Mouse (Mus musculus) hindbrain, postnatal 0 days (tissue): ENCODE results near the gene 1190002N15Rik. TPM values are rescaled to one million over a fixed set of nuclear protein-coding genes. Genes with fewer than 3 reads are reported as not detected.

Source experiments
- ATAC-seq: fragments of 200-750 bp; cut with Nextera tagmentation; 2 replicates; pipeline ENCODE4 v1.8.0; 2017; ENCODE audit warnings: mild to moderate bottlenecking, moderate TSS enrichment, moderate library complexity
- DNase-seq: peaks from one replicate; pipeline ENCODE4 v3.0.0-alpha.2; 2015; ENCODE audit warnings: low spot score
- H3K27ac ChIP-seq: fragments of 300-500 bp; sonication (generic); 2 replicates; pipeline ENCODE4 v1.5.1; 2014; ENCODE audit warnings: mild to moderate bottlenecking
- H3K27me3 ChIP-seq: fragments of 300-500 bp; sonication (generic); 2 replicates; pipeline ENCODE4 v1.6.1; 2014; ENCODE audit warnings: low read length, mixed read lengths; ENCODE audit not compliant: insufficient read depth
- H3K36me3 ChIP-seq: fragments of 300-500 bp; sonication (generic); 2 replicates; pipeline ENCODE4 v1.6.1; 2014; ENCODE audit warnings: low read length, mixed read lengths; ENCODE audit not compliant: insufficient read depth
- H3K4me1 ChIP-seq: fragments of 300-500 bp; sonication (generic); 2 replicates; pipeline ENCODE4 v1.6.1; 2014; ENCODE audit warnings: antibody characterized with exemption, low read length, mixed read lengths; ENCODE audit not compliant: insufficient read depth
- H3K4me2 ChIP-seq: fragments of 300-500 bp; sonication (generic); 2 replicates; pipeline ENCODE4 v1.6.1; 2014; ENCODE audit warnings: low read depth, mild to moderate bottlenecking, low read length, moderate library complexity, mixed read lengths
- H3K4me3 ChIP-seq: fragments of 300-500 bp; sonication (generic); 2 replicates; pipeline ENCODE4 v1.5.1; 2014; ENCODE audit warnings: low read length
- H3K9ac ChIP-seq: fragments of 300-500 bp; sonication (generic); replicated peaks from 2 replicates; pipeline ENCODE4 v1.6.1; 2014; ENCODE audit warnings: mild to moderate bottlenecking, low read length, moderate library complexity, mixed read lengths
- H3K9me3 ChIP-seq: fragments of 300-500 bp; sonication (generic); 2 replicates; pipeline ENCODE4 v1.6.1; 2016; ENCODE audit warnings: low read length, mixed read lengths
- CTCF ChIP-seq: IDR thresholded peaks from 2 replicates; pipeline ENCODE4 v1.5.1; 2016; ENCODE audit warnings: antibody characterized with exemption, control low read depth, low read depth
- WGBS: fragments of 180-500 bp; shearing (Covaris S2); extraction: QIAGEN DNeasy Blood & Tissue Kit; methylation state at CpG from one replicate; pipeline ENCODE4 v1.1.7; 2014; 5-methylcytosine and 5-hydroxymethylcytosine counted together
- polyA plus RNA-seq: library from polyadenylated mRNA; unstranded; fragments of >200 nt; fragmentation: Nextera tagmentation; extraction: Ambion mirVana; gene quantifications from 2 replicates; pipeline ENCODE4 v1.2.1, GENCODE M21; 2015
- total RNA-seq: library from RNA; depleted of rRNA; stranded (reverse); fragments of >200 nt; gene quantifications from 2 replicates; pipeline ENCODE4 v1.2.3, GENCODE M21; 2014; rRNA removed

1190002N15Rik gene
- total RNA-seq: 32.4 and 35.4 TPM in 2 replicates
- polyA plus RNA-seq: 9.4 and 9.6 TPM in 2 replicates

GRCm38 (mm10) chr9:94537970-94538822 lies at the start of gene 1190002N15Rik:
Gene 1190002N15Rik, minus strand, starts transcription at chr9:94538081.
- H3K4me2 ChIP-seq: peak within 1 kb of the TSS; percentile 93
- H3K9ac ChIP-seq: peak within 1 kb of the TSS; percentile 86
- H3K36me3 ChIP-seq: no peaks in the 10 kb centered on the region
- H3K27me3 ChIP-seq: no peaks in the 10 kb centered on the region
- WGBS: 2% methylated on average over 74 of the region's 104 CpGs
- H3K4me3 ChIP-seq: peak within 1 kb of the TSS; percentile 87
- ATAC-seq (peak; percentile 94), DNase-seq (peak; percentile 97)
- peak within 1 kb of the TSS; percentile 98 for H3K27ac ChIP-seq
- TF ChIP-seq CTCF: no peak
- H3K4me1 ChIP-seq: no peaks in the 10 kb centered on the region
- H3K9me3 ChIP-seq: no peaks in the 10 kb centered on the region

- TF ChIP-seq CTCF: no peak
- no peak overlapping the region for H3K9ac ChIP-seq
- no peak overlapping the region for H3K27ac ChIP-seq
- WGBS: 53% methylated on average over 8 of the region's 8 CpGs
- H3K4me2 ChIP-seq: no peak overlapping the region
- H3K27me3 ChIP-seq: no peaks in the 10 kb centered on the region
- no peaks in the 10 kb centered on the region for H3K36me3 ChIP-seq
- no peak overlapping the region for H3K4me3 ChIP-seq
- no peaks in the 10 kb centered on the region for H3K4me1 ChIP-seq
- no peaks in the 10 kb centered on the region for H3K9me3 ChIP-seq
- ATAC-seq: no peak
- DNase-seq: no peak
Observed at GRCm38 (mm10) chr9:94582309-94582708, 44.4 kb upstream of the 1190002N15Rik start.

DNA sequence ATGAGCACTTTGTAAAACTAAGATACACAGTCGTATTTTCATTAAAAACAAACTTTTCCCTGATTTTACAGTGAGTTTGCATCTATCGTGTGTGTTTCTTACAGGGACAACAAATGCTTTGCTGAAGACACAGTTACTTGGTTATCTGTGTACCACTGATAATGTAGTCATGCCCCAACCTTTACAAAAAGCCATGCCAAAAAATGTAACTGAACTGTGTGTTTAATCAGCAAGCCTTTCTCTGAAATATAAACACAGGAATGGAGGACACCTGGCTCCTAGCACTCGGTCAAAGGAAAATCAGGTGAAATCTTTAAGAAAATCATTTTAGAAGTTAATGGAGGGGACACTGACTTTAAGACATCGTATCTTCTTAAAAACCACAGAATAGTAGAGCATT lies 43.8 kb upstream of the 1190002N15Rik start:
- Histone ChIP-seq H3K4me2 (no peak overlapping the region), H3K27ac (no peak overlapping the region), H3K9me3 (no peaks in the 10 kb centered on the region), H3K9ac (no peak overlapping the region), H3K27me3 (no peaks in the 10 kb centered on the region), H3K4me3 (no peak overlapping the region), H3K4me1 (no peaks in the 10 kb centered on the region), H3K36me3 (no peaks in the 10 kb centered on the region)
- WGBS: 91% methylated on average over 4 of the region's 4 CpGs
- ATAC-seq (no peak), DNase-seq (no peak)
- no peak for TF ChIP-seq CTCF

GRCm38 (mm10) chr9:94580071-94580737 lies 42.3 kb upstream of the 1190002N15Rik start:
- no peaks in the 10 kb centered on the region for H3K9me3 ChIP-seq
- no peak for TF ChIP-seq CTCF
- H3K9ac ChIP-seq: no peak overlapping the region
- no peak for DNase-seq
- no peak overlapping the region for H3K4me3 ChIP-seq
- no peaks in the 10 kb centered on the region for H3K4me1 ChIP-seq
- no peak for ATAC-seq
- no peak overlapping the region for H3K27ac ChIP-seq
- WGBS: 63% methylated on average over 3 of the region's 3 CpGs
- no peak overlapping the region for H3K4me2 ChIP-seq
- H3K27me3 ChIP-seq: no peaks in the 10 kb centered on the region
- H3K36me3 ChIP-seq: no peaks in the 10 kb centered on the region

GRCm38 (mm10) chr9:94571802-94572201 lies 33.9 kb upstream of the 1190002N15Rik start:
- no peak overlapping the region for H3K4me2 ChIP-seq
- WGBS: 64% methylated on average over 1 of the region's 1 CpGs
- no peak overlapping the region for H3K4me3 ChIP-seq
- no peaks in the 10 kb centered on the region for H3K9me3 ChIP-seq
- H3K27ac ChIP-seq: no peak overlapping the region
- ATAC-seq (no peak), DNase-seq (no peak)
- H3K4me1 ChIP-seq: no peaks in the 10 kb centered on the region
- no peaks in the 10 kb centered on the region for H3K36me3 ChIP-seq
- no peak overlapping the region for H3K9ac ChIP-seq
- no peak for TF ChIP-seq CTCF
- no peaks in the 10 kb centered on the region for H3K27me3 ChIP-seq

DNA sequence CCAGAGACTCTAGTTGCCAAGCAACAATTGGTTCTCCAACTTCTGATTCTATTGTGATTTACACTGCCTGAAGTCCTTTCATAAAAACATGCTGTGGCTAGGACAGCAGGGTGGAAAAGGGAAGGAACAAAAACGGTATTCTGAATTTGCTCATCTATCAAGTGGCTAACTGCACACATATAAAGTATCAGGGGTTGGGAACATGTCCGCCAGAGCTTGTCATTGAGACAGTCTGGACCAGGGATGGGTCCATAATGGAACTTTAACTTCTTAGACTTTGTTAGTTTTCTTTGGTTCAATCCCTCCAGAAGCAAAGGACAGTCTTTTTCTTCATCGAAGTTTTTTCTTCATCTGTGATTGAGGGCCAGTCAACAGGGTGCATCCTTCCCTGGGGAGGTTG lies 30.5 kb upstream of the 1190002N15Rik start:
- 42% methylated on average over 3 of the region's 3 CpGs for WGBS
- H3K27ac ChIP-seq: no peak overlapping the region
- ATAC-seq: no peak
- TF ChIP-seq CTCF: no peak
- no peak overlapping the region for H3K9ac ChIP-seq
- no peaks in the 10 kb centered on the region for H3K27me3 ChIP-seq
- H3K4me3 ChIP-seq: no peak overlapping the region
- H3K9me3 ChIP-seq: no peaks in the 10 kb centered on the region
- H3K4me1 ChIP-seq: no peaks in the 10 kb centered on the region
- H3K4me2 ChIP-seq: no peak overlapping the region
- DNase-seq: no peak
- no peaks in the 10 kb centered on the region for H3K36me3 ChIP-seq
